Mouse (Mus musculus) neural tube, embryonic 14.5 days (tissue): ENCODE measurements at regions not wholly inside any gene's neighbourhood (a gene's known extent, or its start where the extent isn't known, plus 50 kb on each side); places are given as distances from the start of the nearest gene placed in this dataset.

Source experiments
- ATAC-seq: fragments of 200-750 bp; cut with Nextera tagmentation; 2 replicates; pipeline ENCODE4 v1.8.0; 2017; ENCODE audit warnings: low read depth, mild to moderate bottlenecking, moderate TSS enrichment, moderate library complexity
- H3K27ac ChIP-seq: fragments of 300-500 bp; sonication (generic); 2 replicates; pipeline ENCODE4 v1.5.1; 2014; ENCODE audit warnings: low read depth, mild to moderate bottlenecking, control low read depth, low read length, moderate library complexity, mixed read lengths
- H3K27me3 ChIP-seq: fragments of 300-500 bp; sonication (generic); 2 replicates; pipeline ENCODE4 v1.6.1; 2014; ENCODE audit warnings: low read length; ENCODE audit not compliant: control insufficient read depth, insufficient read depth
- H3K36me3 ChIP-seq: fragments of 300-500 bp; sonication (generic); 2 replicates; pipeline ENCODE4 v1.6.1; 2014; ENCODE audit warnings: low read length, mixed read lengths; ENCODE audit not compliant: control insufficient read depth, insufficient read depth
- H3K4me1 ChIP-seq: fragments of 300-500 bp; sonication (generic); 2 replicates; pipeline ENCODE4 v1.6.1; 2014; ENCODE audit warnings: low read length; ENCODE audit not compliant: control insufficient read depth, insufficient read depth
- H3K4me2 ChIP-seq: fragments of 300-500 bp; sonication (generic); 2 replicates; pipeline ENCODE4 v1.6.1; 2014; ENCODE audit warnings: mild to moderate bottlenecking, low read depth, low read length, control low read depth
- H3K4me3 ChIP-seq: fragments of 300-500 bp; sonication (generic); 2 replicates; pipeline ENCODE4 v1.5.1; 2014; ENCODE audit warnings: low read depth, low read length, control low read depth, mixed read lengths
- H3K9ac ChIP-seq: fragments of 300-500 bp; sonication (generic); replicated peaks from 2 replicates; pipeline ENCODE4 v1.6.1; 2014; ENCODE audit warnings: low read depth, mild to moderate bottlenecking, control low read depth, low read length, mixed read lengths
- H3K9me3 ChIP-seq: fragments of 300-500 bp; sonication (generic); 2 replicates; pipeline ENCODE4 v1.6.1; 2016; ENCODE audit warnings: low read length; ENCODE audit not compliant: control insufficient read depth
- WGBS: fragments of 180-500 bp; shearing (Covaris S2); extraction: QIAGEN DNeasy Blood & Tissue Kit; methylation state at CpG from one replicate; pipeline ENCODE4 v1.1.7; 2014; 5-methylcytosine and 5-hydroxymethylcytosine counted together

GRCm38 (mm10) chr8:103343891-103344290, 558.4 kb upstream of the Cdh11 start:
- Histone ChIP-seq H3K9me3 (no peaks in the 10 kb centered on the region), H3K9ac (no peak overlapping the region), H3K36me3 (no peaks in the 10 kb centered on the region), H3K27me3 (no peaks in the 10 kb centered on the region), H3K4me3 (no peak overlapping the region), H3K4me2 (no peak overlapping the region), H3K4me1 (no peaks in the 10 kb centered on the region), H3K27ac (no peak overlapping the region)
- ATAC-seq, result no peak
- WGBS, result 95% methylated on average over 3 of the region's 3 CpGs

- 90% methylated on average over 2 of the region's 2 CpGs for WGBS
- H3K4me1 ChIP-seq, result no peaks in the 10 kb centered on the region
- no peak overlapping the region for H3K9ac ChIP-seq
- no peaks in the 10 kb centered on the region for H3K9me3 ChIP-seq
- no peak overlapping the region for H3K4me3 ChIP-seq
- no peaks in the 10 kb centered on the region for H3K36me3 ChIP-seq
- no peaks in the 10 kb centered on the region for H3K27me3 ChIP-seq
- H3K4me2 ChIP-seq, result no peak overlapping the region
- no peak overlapping the region for H3K27ac ChIP-seq
- ATAC-seq, result no peak
Observed at GRCm38 (mm10) chr8:103344871-103345270, 559.4 kb upstream of the Cdh11 start.

GRCm38 (mm10) chr8:103347158-103347871, 561.9 kb upstream of the Cdh11 start:
- WGBS, result 47% methylated on average over 7 of the region's 7 CpGs

GRCm38 (mm10) chr8:103361713-103362112, 576.3 kb upstream of the Cdh11 start:
- no peak overlapping the region for H3K27ac ChIP-seq
- WGBS, result 15% methylated on average over 3 of the region's 3 CpGs
- H3K9me3 ChIP-seq, result no peaks in the 10 kb centered on the region
- no peaks in the 10 kb centered on the region for H3K27me3 ChIP-seq
- no peaks in the 10 kb centered on the region for H3K4me1 ChIP-seq
- H3K4me2 ChIP-seq, result no peak overlapping the region
- H3K4me3 ChIP-seq, result no peak overlapping the region
- H3K36me3 ChIP-seq, result no peaks in the 10 kb centered on the region
- ATAC-seq, result peak; percentile 86
- H3K9ac ChIP-seq, result no peak overlapping the region

More at GRCm38 (mm10) chr8:103347158-103347871, 561.9 kb upstream of the Cdh11 start:
- Histone ChIP-seq H3K36me3 (no peaks in the 10 kb centered on the region), H3K27ac (no peak overlapping the region), H3K27me3 (no peaks in the 10 kb centered on the region), H3K4me3 (no peak overlapping the region), H3K9me3 (no peaks in the 10 kb centered on the region), H3K4me1 (no peaks in the 10 kb centered on the region), H3K9ac (no peak overlapping the region), H3K4me2 (no peak overlapping the region)
- ATAC-seq, result no peak

GRCm38 (mm10) chr8:103370394-103370793, 585.0 kb upstream of the Cdh11 start:
- no peak for ATAC-seq
- 58% methylated on average over 2 of the region's 2 CpGs for WGBS

GRCm38 (mm10) chr8:103373007-103373406, 587.6 kb upstream of the Cdh11 start:
- Histone ChIP-seq H3K27ac (no peak overlapping the region), H3K27me3 (no peaks in the 10 kb centered on the region), H3K9ac (no peak overlapping the region), H3K4me3 (no peak overlapping the region), H3K4me1 (no peaks in the 10 kb centered on the region), H3K9me3 (no peaks in the 10 kb centered on the region), H3K4me2 (no peak overlapping the region), H3K36me3 (no peaks in the 10 kb centered on the region)
- WGBS, result 93% methylated on average over 1 of the region's 1 CpGs
- no peak for ATAC-seq

More at GRCm38 (mm10) chr8:103370394-103370793, 585.0 kb upstream of the Cdh11 start:
- Histone ChIP-seq H3K9me3 (no peaks in the 10 kb centered on the region), H3K4me1 (no peaks in the 10 kb centered on the region), H3K4me3 (no peak overlapping the region), H3K27ac (no peak overlapping the region), H3K4me2 (no peak overlapping the region), H3K9ac (no peak overlapping the region), H3K27me3 (no peaks in the 10 kb centered on the region), H3K36me3 (no peaks in the 10 kb centered on the region)

GRCm38 (mm10) chr8:103374151-103374550, 588.7 kb upstream of the Cdh11 start:
- no peak for ATAC-seq
- Histone ChIP-seq H3K36me3 (no peaks in the 10 kb centered on the region), H3K27ac (no peak overlapping the region), H3K9ac (no peak overlapping the region), H3K4me1 (no peaks in the 10 kb centered on the region), H3K9me3 (no peaks in the 10 kb centered on the region), H3K4me3 (no peak overlapping the region), H3K4me2 (no peak overlapping the region), H3K27me3 (no peaks in the 10 kb centered on the region)
- 78% methylated on average over 4 of the region's 4 CpGs for WGBS

GRCm38 (mm10) chr8:103378545-103378944, 593.1 kb upstream of the Cdh11 start:
- no peak overlapping the region for H3K27ac ChIP-seq
- no peaks in the 10 kb centered on the region for H3K9me3 ChIP-seq
- H3K36me3 ChIP-seq, result no peaks in the 10 kb centered on the region
- no peaks in the 10 kb centered on the region for H3K4me1 ChIP-seq
- no peak overlapping the region for H3K4me2 ChIP-seq
- no peak for ATAC-seq
- no peaks in the 10 kb centered on the region for H3K27me3 ChIP-seq
- WGBS, result 54% methylated on average over 3 of the region's 3 CpGs
- no peak overlapping the region for H3K4me3 ChIP-seq
- H3K9ac ChIP-seq, result no peak overlapping the region

- Histone ChIP-seq H3K9me3 (no peaks in the 10 kb centered on the region), H3K36me3 (no peaks in the 10 kb centered on the region), H3K9ac (no peak overlapping the region), H3K27ac (no peak overlapping the region), H3K4me1 (no peaks in the 10 kb centered on the region), H3K27me3 (no peaks in the 10 kb centered on the region), H3K4me3 (no peak overlapping the region), H3K4me2 (no peak overlapping the region)
- no peak for ATAC-seq
- WGBS, result 82% methylated on average over 3 of the region's 3 CpGs
Observed at GRCm38 (mm10) chr8:103381575-103381974, 596.1 kb upstream of the Cdh11 start.
